Mouse (Mus musculus) hindbrain, embryonic 15.5 days (tissue): ENCODE measurements at regions not wholly inside any gene's neighbourhood (a gene's known extent, or its start where the extent isn't known, plus 50 kb on each side); places are given as distances from the start of the nearest gene placed in this dataset.

ENCODE experiments used
- ATAC-seq: fragments of 200-750 bp; cut with Nextera tagmentation; 2 replicates; pipeline ENCODE4 v1.8.0; 2017; ENCODE audit warnings: low read depth, moderate number of reproducible peaks, moderate TSS enrichment; ENCODE audit not compliant: low FRiP score
- H3K27ac ChIP-seq: fragments of 300-500 bp; sonication (generic); replicated peaks from 2 replicates; pipeline ENCODE4 v1.5.1; 2015; ENCODE audit warnings: mild to moderate bottlenecking, inconsistent platforms
- H3K27me3 ChIP-seq: fragments of 300-500 bp; sonication (generic); 2 replicates; pipeline ENCODE4 v1.6.1; 2015; ENCODE audit warnings: control low read depth, inconsistent platforms
- H3K36me3 ChIP-seq: fragments of 300-500 bp; sonication (generic); 2 replicates; pipeline ENCODE4 v1.6.1; 2015; ENCODE audit warnings: control low read depth, inconsistent platforms
- H3K4me1 ChIP-seq: fragments of 300-500 bp; sonication (generic); replicated peaks from 2 replicates; pipeline ENCODE4 v1.6.1; 2015; ENCODE audit warnings: control low read depth, inconsistent platforms
- H3K4me2 ChIP-seq: fragments of 300-500 bp; sonication (generic); 2 replicates; pipeline ENCODE4 v1.6.1; 2015; ENCODE audit warnings: moderate library complexity, mild to moderate bottlenecking, inconsistent platforms
- H3K4me3 ChIP-seq: fragments of 300-500 bp; sonication (generic); 2 replicates; pipeline ENCODE4 v1.5.1; 2015; ENCODE audit warnings: mild to moderate bottlenecking, inconsistent platforms
- H3K9ac ChIP-seq: fragments of 300-500 bp; sonication (generic); 2 replicates; pipeline ENCODE4 v1.6.1; 2015; ENCODE audit warnings: inconsistent platforms
- H3K9me3 ChIP-seq: fragments of 300-500 bp; sonication (generic); 2 replicates; pipeline ENCODE4 v1.6.1; 2016; ENCODE audit warnings: control low read depth, inconsistent platforms
- WGBS: fragments of 180-500 bp; shearing (Covaris S2); methylation state at CpG from one replicate; pipeline ENCODE4 v1.1.7; 2015; 5-methylcytosine and 5-hydroxymethylcytosine counted together

GRCm38 (mm10) chr10:25857954-25858616, 220.0 kb upstream of the Gm9767 start:
- WGBS, result 54% methylated on average over 10 of the region's 10 CpGs
- H3K27me3 ChIP-seq, result no peaks in the 10 kb centered on the region

DNA sequence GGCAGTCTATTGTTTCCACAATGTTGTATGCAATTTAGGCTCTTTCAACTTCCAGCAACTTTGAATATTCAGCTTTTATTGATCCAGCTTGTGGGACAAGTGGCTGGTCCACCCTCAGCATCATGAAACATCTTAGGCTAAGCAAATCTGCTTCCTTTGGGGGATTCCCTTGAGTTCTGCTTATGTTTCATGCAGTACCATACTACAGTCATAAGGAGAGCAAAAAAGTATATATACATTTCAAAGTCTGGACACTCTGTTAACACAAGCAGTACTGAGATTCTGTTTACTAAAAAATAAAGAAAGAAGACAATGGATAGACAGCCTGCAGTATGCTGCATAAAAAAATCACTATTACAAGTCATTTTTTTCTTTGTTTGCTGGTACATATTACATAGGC, 233.7 kb upstream of the Gm9767 start:
- Histone ChIP-seq H3K4me1 (no peaks in the 10 kb centered on the region), H3K27ac (no peak overlapping the region), H3K4me3 (no peak overlapping the region), H3K9me3 (no peaks in the 10 kb centered on the region), H3K27me3 (no peaks in the 10 kb centered on the region), H3K4me2 (no peak overlapping the region), H3K9ac (no peak overlapping the region), H3K36me3 (no peaks in the 10 kb centered on the region)
- no peak for ATAC-seq

More at GRCm38 (mm10) chr10:25857954-25858616, 220.0 kb upstream of the Gm9767 start:
- H3K9me3 ChIP-seq, result no peaks in the 10 kb centered on the region
- ATAC-seq, result no peak
- H3K4me1 ChIP-seq, result no peaks in the 10 kb centered on the region
- no peak overlapping the region for H3K4me2 ChIP-seq
- no peak overlapping the region for H3K27ac ChIP-seq
- H3K36me3 ChIP-seq, result no peaks in the 10 kb centered on the region
- no peak overlapping the region for H3K4me3 ChIP-seq
- H3K9ac ChIP-seq, result no peak overlapping the region

DNA sequence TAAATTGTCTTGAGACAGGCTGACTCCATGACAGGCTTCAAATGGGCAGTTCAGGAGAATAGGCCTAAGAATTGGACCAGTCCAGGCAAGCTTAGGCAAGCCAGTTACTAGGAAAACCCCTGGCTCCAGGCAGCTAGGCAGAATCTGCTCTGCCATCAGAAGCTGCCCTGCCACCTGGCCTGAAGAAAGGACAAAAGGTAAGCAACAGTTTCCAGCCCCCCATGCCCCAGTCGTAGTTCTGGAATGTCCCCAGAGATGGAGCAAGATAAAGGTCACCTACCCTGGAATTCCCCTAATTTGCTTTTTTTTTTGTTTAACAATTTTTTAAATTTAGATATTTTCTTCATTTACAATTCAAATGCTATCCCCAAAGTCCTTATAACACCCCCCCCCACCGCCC, 248.8 kb upstream of the Gm9767 start:
- Histone ChIP-seq H3K4me2 (no peak overlapping the region), H3K9ac (no peak overlapping the region), H3K27me3 (no peaks in the 10 kb centered on the region), H3K9me3 (no peaks in the 10 kb centered on the region), H3K27ac (no peak overlapping the region), H3K4me3 (no peak overlapping the region), H3K36me3 (no peaks in the 10 kb centered on the region), H3K4me1 (no peaks in the 10 kb centered on the region)
- 91% methylated on average over 2 of the region's 2 CpGs for WGBS
- no peak for ATAC-seq

DNA sequence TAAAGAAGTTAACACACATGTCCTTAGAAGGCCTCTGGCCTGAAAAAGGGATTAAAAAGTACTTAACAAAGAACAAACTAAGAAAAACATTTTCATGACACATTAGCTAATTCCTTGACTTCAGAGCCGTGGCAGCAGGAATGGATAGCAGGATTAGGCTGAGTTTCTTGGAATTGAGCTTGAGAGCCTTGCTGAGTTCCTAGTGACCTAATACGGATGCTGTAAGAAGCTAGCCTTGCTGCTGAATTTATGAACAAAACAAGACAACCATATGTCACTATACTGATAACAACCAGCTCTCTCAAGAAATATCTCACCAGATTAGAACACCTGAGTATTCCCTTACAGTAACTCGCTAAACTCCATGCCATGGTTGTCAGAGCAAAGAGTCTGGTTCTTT, 268.2 kb upstream of the Smlr1 start:
- Histone ChIP-seq H3K4me2 (no peak overlapping the region), H3K27ac (no peak overlapping the region), H3K9me3 (no peaks in the 10 kb centered on the region), H3K36me3 (no peaks in the 10 kb centered on the region), H3K9ac (no peak overlapping the region), H3K4me1 (no peaks in the 10 kb centered on the region), H3K4me3 (no peak overlapping the region), H3K27me3 (no peaks in the 10 kb centered on the region)
- WGBS, result 87% methylated on average over 3 of the region's 3 CpGs
- no peak for ATAC-seq

- Histone ChIP-seq H3K9me3 (no peaks in the 10 kb centered on the region), H3K4me2 (no peak overlapping the region), H3K36me3 (no peaks in the 10 kb centered on the region), H3K9ac (no peak overlapping the region), H3K27me3 (no peaks in the 10 kb centered on the region), H3K27ac (no peak overlapping the region), H3K4me3 (no peak overlapping the region), H3K4me1 (no peaks in the 10 kb centered on the region)
- 80% methylated on average over 2 of the region's 2 CpGs for WGBS
- ATAC-seq, result no peak
These were observed 265.4 kb upstream of the Smlr1 start for GRCm38 (mm10) chr10:25801499-25801898.

GRCm38 (mm10) chr10:25798881-25799280, 262.8 kb upstream of the Smlr1 start:
- Histone ChIP-seq H3K27me3 (no peaks in the 10 kb centered on the region), H3K9me3 (no peaks in the 10 kb centered on the region), H3K9ac (no peak overlapping the region), H3K36me3 (no peaks in the 10 kb centered on the region), H3K27ac (no peak overlapping the region), H3K4me1 (no peaks in the 10 kb centered on the region), H3K4me2 (no peak overlapping the region), H3K4me3 (no peak overlapping the region)
- 87% methylated on average over 2 of the region's 2 CpGs for WGBS
- no peak for ATAC-seq

DNA sequence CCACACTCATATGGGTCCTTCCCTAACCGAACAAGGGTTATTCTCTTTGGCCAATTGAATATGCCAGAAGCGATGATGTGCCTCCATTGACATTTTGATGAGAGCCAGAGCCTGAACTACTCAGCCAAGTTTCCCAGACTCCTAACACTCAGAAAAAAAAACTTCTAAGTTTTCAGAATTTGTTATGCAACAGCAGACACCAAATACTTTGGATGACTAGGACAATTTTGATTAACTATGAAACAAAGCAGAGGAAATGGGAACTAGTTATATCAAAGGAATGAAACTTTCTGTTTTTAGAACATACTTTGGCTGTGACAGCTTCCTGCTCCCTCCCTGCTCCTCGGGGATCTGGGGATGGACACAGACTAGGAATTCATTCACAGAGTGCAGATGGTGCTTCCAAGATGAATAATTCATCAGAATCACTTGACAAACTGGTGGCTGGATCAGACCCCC, 254.3 kb upstream of the Smlr1 start:
- Histone ChIP-seq H3K4me2 (no peak overlapping the region), H3K4me1 (no peaks in the 10 kb centered on the region), H3K27me3 (no peaks in the 10 kb centered on the region), H3K9me3 (no peaks in the 10 kb centered on the region), H3K9ac (no peak overlapping the region), H3K4me3 (no peak overlapping the region), H3K27ac (no peak overlapping the region), H3K36me3 (no peaks in the 10 kb centered on the region)
- ATAC-seq, result no peak
- WGBS, result 59% methylated on average over 3 of the region's 3 CpGs

DNA sequence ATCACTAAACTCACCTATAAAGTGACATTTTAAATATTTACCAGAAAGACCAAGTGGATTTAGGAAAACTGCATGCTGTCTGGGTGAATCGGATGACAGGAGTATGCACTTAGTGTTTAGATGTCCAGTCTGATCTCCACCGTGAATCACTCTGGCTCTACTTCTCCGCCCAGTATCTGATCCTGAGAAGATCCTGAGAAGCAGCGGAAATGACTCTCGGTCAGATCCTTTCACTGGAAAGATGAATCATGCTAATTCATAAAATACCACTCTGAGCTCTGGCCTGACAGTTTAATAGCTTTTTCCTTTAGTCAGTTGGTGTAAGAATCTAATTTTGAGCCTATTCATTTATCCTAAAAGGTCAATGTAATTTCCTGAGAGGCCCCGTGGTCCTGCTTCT, 252.6 kb upstream of the Smlr1 start:
- no peaks in the 10 kb centered on the region for H3K27me3 ChIP-seq
- H3K4me1 ChIP-seq, result no peaks in the 10 kb centered on the region
- H3K36me3 ChIP-seq, result no peaks in the 10 kb centered on the region
- no peak overlapping the region for H3K9ac ChIP-seq
- WGBS, result 81% methylated on average over 6 of the region's 6 CpGs
- no peaks in the 10 kb centered on the region for H3K9me3 ChIP-seq
- H3K4me3 ChIP-seq, result no peak overlapping the region
- ATAC-seq, result no peak
- no peak overlapping the region for H3K4me2 ChIP-seq
- H3K27ac ChIP-seq, result no peak overlapping the region

- H3K27me3 ChIP-seq, result no peaks in the 10 kb centered on the region
- H3K9me3 ChIP-seq, result no peaks in the 10 kb centered on the region
- H3K4me2 ChIP-seq, result no peak overlapping the region
- H3K9ac ChIP-seq, result no peak overlapping the region
- H3K4me1 ChIP-seq, result no peaks in the 10 kb centered on the region
- H3K27ac ChIP-seq, result no peak overlapping the region
- no peaks in the 10 kb centered on the region for H3K36me3 ChIP-seq
- no peak for ATAC-seq
- 87% methylated on average over 4 of the region's 4 CpGs for WGBS
- H3K4me3 ChIP-seq, result no peak overlapping the region
These were observed 251.9 kb upstream of the Smlr1 start for GRCm38 (mm10) chr10:25788004-25788403.

- H3K27me3 ChIP-seq, result no peaks in the 10 kb centered on the region
- no peaks in the 10 kb centered on the region for H3K4me1 ChIP-seq
- WGBS, result 53% methylated on average over 3 of the region's 3 CpGs
- no peak for ATAC-seq
- H3K4me3 ChIP-seq, result no peak overlapping the region
- H3K4me2 ChIP-seq, result no peak overlapping the region
- no peaks in the 10 kb centered on the region for H3K36me3 ChIP-seq
- no peak overlapping the region for H3K27ac ChIP-seq
- no peaks in the 10 kb centered on the region for H3K9me3 ChIP-seq
- H3K9ac ChIP-seq, result no peak overlapping the region
These were observed 247.8 kb upstream of the Smlr1 start for GRCm38 (mm10) chr10:25783861-25784260.

DNA sequence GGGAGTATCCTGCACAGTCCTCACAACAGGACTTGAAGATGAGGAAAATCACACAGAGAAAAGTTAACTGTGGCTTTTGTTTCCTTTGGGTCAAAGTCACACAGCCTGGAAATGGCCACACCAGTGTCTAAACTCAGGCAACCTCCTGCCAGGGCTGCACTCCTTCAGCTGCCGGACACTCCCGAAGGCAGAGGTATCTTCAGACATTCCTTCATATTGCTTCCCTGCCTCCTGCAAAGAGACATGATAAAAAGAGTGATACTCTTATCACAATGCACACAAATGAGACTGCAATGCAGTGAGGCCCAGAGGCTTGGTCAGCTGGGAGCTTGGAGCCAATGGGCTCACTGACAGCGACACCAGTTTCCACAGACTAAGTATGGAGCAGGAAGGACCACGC, 243.4 kb upstream of the Smlr1 start:
- Histone ChIP-seq H3K27me3 (no peaks in the 10 kb centered on the region), H3K9ac (no peak overlapping the region), H3K4me2 (no peak overlapping the region), H3K36me3 (no peaks in the 10 kb centered on the region), H3K9me3 (no peaks in the 10 kb centered on the region), H3K4me1 (no peaks in the 10 kb centered on the region), H3K27ac (no peak overlapping the region), H3K4me3 (no peak overlapping the region)
- WGBS, result 93% methylated on average over 4 of the region's 4 CpGs
- no peak for ATAC-seq

GRCm38 (mm10) chr10:25777717-25778116, 241.7 kb upstream of the Smlr1 start:
- Histone ChIP-seq H3K9ac (no peak overlapping the region), H3K27me3 (no peaks in the 10 kb centered on the region), H3K4me1 (no peaks in the 10 kb centered on the region), H3K36me3 (no peaks in the 10 kb centered on the region), H3K4me3 (no peak overlapping the region), H3K4me2 (no peak overlapping the region), H3K27ac (no peak overlapping the region), H3K9me3 (no peaks in the 10 kb centered on the region)
- WGBS, result 82% methylated on average over 2 of the region's 2 CpGs
- no peak for ATAC-seq

DNA sequence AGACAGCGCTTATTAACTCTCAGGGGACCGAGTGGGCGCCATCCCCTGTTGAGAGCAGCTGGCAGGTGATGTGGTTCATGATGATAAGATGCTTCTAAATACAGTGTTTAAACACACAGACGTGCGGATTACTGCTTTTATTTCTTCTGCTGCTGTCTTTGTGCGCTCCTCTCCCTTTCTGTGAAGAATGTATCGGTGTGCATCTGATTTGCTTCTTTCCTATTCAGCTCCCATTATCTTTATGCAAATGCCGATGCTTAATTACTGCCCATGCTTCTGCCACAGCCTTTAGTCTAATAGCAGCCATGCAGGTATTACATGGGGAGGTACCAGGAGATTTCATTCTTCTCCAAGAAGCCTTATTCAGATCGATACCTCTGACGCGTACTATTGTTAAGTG, 240.6 kb upstream of the Smlr1 start:
- H3K4me3 ChIP-seq, result no peak overlapping the region
- H3K9ac ChIP-seq, result no peak overlapping the region; the same call in 1 of the 2 replicates
- H3K4me1 ChIP-seq, result no peaks in the 10 kb centered on the region
- H3K27me3 ChIP-seq, result no peaks in the 10 kb centered on the region
- no peak overlapping the region for H3K27ac ChIP-seq
- no peaks in the 10 kb centered on the region for H3K36me3 ChIP-seq
- no peak overlapping the region for H3K4me2 ChIP-seq
- no peaks in the 10 kb centered on the region for H3K9me3 ChIP-seq
- WGBS, result 56% methylated on average over 11 of the region's 11 CpGs
- peak; percentile 38; the same call in 1 of the 2 replicates for ATAC-seq
